Mouse (Mus musculus) testis, adult 2 months (tissue): ENCODE results near the gene Zfp358.

Experiments used
- CTCF ChIP-seq: fragments of 200-500 bp; IDR thresholded peaks from 2 replicates; pipeline ENCODE4 v1.5.1; 2012; ENCODE audit warnings: low read depth, mild to moderate bottlenecking, inconsistent platforms, low read length, moderate library complexity; ENCODE audit not compliant: control insufficient read depth, insufficient read depth, insufficient replicate concordance
- POLR2A ChIP-seq: fragments of 200-500 bp; IDR thresholded peaks from 2 replicates; pipeline ENCODE4 v1.6.1; 2012; ENCODE audit warnings: low read depth, mild to moderate bottlenecking, inconsistent platforms, low read length, moderate library complexity; ENCODE audit not compliant: control insufficient read depth

DNA sequence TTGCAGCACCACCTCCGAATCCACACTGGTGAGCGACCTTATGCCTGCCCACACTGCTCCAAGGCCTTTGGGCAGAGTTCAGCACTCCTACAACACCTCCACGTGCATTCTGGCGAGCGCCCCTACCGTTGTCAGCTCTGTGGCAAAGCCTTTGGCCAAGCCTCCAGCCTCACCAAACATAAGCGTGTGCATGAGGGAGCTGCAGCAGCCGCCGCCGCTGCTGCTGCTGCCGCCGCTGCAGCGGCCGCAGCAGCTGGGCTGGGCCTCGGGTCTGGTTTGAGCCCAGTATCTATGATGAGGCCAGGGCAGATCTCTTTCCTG is 3.5 kb downstream of the Zfp358 start:
- no peak for TF ChIP-seq CTCF
- no peak for TF ChIP-seq POLR2A
